Mouse (Mus musculus): ENCODE data around the gene Olfr199.
"Not testable (repeated sequence)": the region's sequence is repeated elsewhere in the genome, so short reads cannot be mapped to it uniquely, and the experiment has no call there.

Olfr199 gene

GRCm38 (mm10) chr16:59219667-59220066 is at the start of gene Olfr199:
Gene Olfr199 (minus strand): TSS chr16:59219767.
- not testable (repeated sequence) for DNase-seq (ENCODE audit: low spot score)

- not testable (repeated sequence) for DNase-seq (ENCODE audit: low spot score)
These were observed 49.5 kb upstream of the Olfr199 start for GRCm38 (mm10) chr16:59269097-59269496.

GRCm38 (mm10) chr16:59249684-59250083 is 30.1 kb upstream of the Olfr199 start:
- no peak for DNase-seq (ENCODE audit: low spot score)

GRCm38 (mm10) chr16:59217861-59218260 is 1.7 kb downstream of the Olfr199 start:
- not testable (repeated sequence) for DNase-seq (ENCODE audit: low spot score)

- DNase-seq (ENCODE audit: low spot score): not testable (repeated sequence)
These were observed 16.1 kb downstream of the Olfr199 start, which contains the start of gene Olfr198 for GRCm38 (mm10) chr16:59203433-59203832. Gene Olfr198 (minus strand): TSS chr16:59203533.

- no peak for DNase-seq (ENCODE audit: low spot score)
These were observed 49.2 kb downstream of the Olfr199 start, which contains the start of gene Olfr196 for GRCm38 (mm10) chr16:59170354-59170753. Gene Olfr196 (minus strand): TSS chr16:59170454.
